Mouse (Mus musculus): ENCODE measurements at regions not wholly inside any gene's neighbourhood (a gene's known extent, or its start where the extent isn't known, plus 50 kb on each side); places are given as distances from the start of the nearest gene placed in this dataset.
A peak's percentile ranks its signal among the peaks of the same experiment; 100 is the strongest.

- no peak for DNase-seq (ENCODE audit: low spot score in 2 of 2)
- intact Hi-C loops (cut with DNase I) = no loop called here
These were observed 63.4 kb upstream of the Gm5458 start for GRCm38 (mm10) chr14:19665756-19666155.

GRCm38 (mm10) chr14:19674046-19674445, 71.7 kb upstream of the Gm5458 start:
- no peak for DNase-seq (ENCODE audit: low spot score in 2 of 2)
- intact Hi-C loops (cut with DNase I) = no loop called here

GRCm38 (mm10) chr14:19688426-19688825, 62.6 kb upstream of the Nid2 start:
- no peak for DNase-seq (ENCODE audit: low spot score in 2 of 2)
- intact Hi-C loops (cut with DNase I) = no loop called here

GRCm38 (mm10) chr14:19693606-19694005, 57.5 kb upstream of the Nid2 start:
- DNase-seq (ENCODE audit: low spot score in 2 of 2) = peak in 1 of 2 experiments; percentile 9
- intact Hi-C loops (cut with DNase I) = no loop called here

- no peak for DNase-seq (ENCODE audit: low spot score in 2 of 2)
These were observed 56.8 kb upstream of the Nid2 start for GRCm38 (mm10) chr14:19694289-19694688.

GRCm38 (mm10) chr14:19699497-19699896, 51.6 kb upstream of the Nid2 start:
- intact Hi-C loops (cut with DNase I) = no loop called here
- no peak for DNase-seq (ENCODE audit: low spot score in 2 of 2)

More at GRCm38 (mm10) chr14:19694289-19694688, 56.8 kb upstream of the Nid2 start:
- intact Hi-C loops (cut with DNase I) = no loop called here

All from left cerebral cortex, postnatal 14 days (tissue).